Mouse (Mus musculus) cerebellum, postnatal 14 days (tissue): Measurements from ENCODE around the gene Hdac11.

Experiments used
- DNase-seq, 2 experiments: peaks; one replicate each; pipeline ENCODE4 v3.0.0; 2021; ENCODE audit warnings: mixed read lengths in 2 of 2

Gene Hdac11

DNA sequence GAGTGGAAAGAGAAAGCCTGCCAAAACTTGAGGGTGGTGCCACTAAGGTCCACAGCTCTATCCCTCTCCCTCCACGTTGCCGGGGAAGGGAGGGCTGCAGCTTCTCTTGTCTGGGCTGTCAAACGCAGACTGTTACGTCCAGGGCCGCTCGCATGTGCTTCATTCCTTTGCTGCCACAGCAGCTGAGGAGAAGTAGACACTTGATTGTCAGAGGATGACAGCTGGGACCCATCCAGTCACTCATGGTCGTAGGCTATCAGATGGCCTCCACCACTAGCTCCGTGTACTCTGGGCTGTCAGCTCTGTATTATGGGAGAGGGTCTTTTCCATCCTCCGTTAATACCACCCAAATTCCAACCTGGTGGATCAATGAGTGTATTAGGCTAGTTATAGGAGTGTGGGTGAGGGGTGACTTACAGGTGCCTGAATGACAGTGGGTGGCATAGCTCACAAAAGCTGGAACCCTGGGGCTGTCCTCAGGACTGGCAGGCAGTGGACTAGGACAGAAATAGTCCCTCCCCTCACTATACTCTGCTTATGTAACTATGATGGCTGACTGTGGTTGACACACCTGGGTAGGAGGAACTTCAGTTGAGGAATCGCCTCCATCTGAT is 19.0 kb upstream of the Hdac11 start:
- no peak for DNase-seq

DNA sequence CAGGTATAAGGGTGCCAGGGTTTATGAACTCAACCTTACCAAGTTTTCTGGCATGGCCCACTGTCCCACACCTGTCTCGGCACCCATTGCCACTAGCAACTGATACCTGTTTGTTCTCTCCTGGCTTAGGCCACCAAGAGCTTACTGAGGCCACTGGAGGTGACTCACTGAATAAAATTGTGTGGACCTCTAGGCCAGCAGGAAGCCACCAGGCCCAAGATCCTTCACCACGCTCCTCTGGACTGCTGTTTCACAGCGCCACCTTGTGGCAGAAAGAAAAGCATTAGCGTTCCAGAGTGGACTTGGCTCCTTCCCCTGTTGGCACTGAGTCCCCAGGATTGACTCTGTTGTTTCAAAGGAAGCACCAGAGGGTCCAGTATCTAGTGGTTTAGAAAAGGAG is 16.6 kb upstream of the Hdac11 start:
- DNase-seq, result peak; percentile 83 to 89

- no peak for DNase-seq
Observed at GRCm38 (mm10) chr6:91145056-91145455, 11.4 kb upstream of the Hdac11 start.

DNA sequence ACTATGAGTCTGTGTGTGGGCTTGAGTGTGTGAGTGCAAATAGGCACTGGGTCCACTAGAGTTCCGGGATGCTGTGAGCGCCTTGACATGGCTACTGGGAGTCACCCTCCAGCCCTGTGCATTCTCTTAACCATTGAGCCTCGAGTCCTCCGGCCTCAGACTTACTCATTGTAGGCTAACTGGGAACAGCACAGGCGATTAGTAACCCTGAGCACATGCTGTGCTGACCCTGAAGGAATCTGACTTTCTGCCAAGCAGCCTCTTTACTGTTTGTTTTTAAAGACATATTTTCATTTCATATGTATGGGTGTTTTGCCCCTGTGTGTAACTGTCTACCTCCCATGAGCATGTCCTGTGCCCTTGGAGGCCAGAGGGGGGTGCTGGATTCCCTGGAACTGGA is 10.9 kb upstream of the Hdac11 start:
- no peak for DNase-seq

- DNase-seq, result peak in 1 of 2 experiments; percentile 40
Observed at GRCm38 (mm10) chr6:91146443-91147151, 9.9 kb upstream of the Hdac11 start.

DNA sequence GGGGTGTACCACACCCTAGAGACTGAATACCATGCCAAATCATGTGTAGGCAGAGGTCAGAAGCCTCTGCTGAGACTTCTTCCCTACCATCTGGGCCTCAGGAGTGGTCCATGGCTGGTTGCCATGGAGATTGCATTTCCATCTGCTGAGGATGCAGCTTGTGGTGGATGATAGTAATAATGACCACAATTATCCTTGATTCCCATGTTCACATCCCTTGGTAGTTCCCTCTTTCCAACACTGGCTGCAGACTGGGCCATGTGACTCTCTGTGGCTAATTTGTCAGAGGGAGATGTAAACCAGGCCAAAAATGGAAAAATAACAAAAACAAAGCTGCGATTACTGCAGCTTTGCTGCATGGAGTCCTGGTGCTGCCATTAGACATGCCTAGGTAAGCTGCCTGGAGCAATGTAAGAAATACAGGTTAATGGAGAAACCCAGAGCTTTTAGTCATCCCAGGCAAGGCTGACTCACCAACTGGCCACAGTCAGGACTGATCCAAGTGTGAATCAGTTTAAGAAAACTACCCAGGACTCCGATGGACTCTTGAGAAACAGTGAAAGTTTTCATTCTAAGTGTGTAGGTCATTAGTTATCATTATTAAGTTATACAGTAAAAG is 9.2 kb upstream of the Hdac11 start:
- DNase-seq, result peak; percentile 85 to 86

DNA sequence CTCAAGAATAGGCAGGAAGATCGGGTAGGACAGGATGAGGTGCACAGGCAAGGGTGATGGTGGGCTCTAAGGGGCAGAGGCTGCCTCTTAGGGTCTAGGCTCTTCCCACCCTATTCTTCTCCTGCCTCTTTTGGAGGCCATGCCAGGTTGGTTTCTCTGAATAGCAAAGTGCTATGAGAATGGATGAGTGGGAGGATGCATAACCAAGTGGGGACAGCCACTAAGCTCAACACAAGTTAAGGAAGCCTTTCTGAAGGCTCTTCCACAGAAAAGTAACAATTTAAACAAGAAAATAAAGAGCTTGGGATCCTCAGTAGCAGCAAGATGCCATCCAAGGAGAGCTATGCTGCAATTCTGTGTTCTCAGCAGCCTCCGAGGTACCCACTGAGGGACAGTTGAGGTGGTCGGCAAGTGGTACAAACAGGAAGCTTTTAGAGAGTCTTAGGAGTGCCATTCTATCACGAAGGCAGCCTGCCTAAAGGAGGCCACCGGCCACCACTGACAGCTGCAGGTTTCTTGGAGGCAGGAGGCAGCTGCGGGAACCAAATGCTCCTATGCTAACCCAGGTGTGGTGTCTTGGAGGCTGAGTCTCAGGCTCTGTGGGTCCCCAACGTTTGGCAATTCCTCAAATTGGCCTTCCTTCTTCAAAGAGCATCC is 3.4 kb upstream of the Hdac11 start:
- peak; percentile 13 to 76 for DNase-seq

- DNase-seq, result peak; percentile 81 to 87
Observed at GRCm38 (mm10) chr6:91153549-91154064, 2.9 kb upstream of the Hdac11 start.

DNA sequence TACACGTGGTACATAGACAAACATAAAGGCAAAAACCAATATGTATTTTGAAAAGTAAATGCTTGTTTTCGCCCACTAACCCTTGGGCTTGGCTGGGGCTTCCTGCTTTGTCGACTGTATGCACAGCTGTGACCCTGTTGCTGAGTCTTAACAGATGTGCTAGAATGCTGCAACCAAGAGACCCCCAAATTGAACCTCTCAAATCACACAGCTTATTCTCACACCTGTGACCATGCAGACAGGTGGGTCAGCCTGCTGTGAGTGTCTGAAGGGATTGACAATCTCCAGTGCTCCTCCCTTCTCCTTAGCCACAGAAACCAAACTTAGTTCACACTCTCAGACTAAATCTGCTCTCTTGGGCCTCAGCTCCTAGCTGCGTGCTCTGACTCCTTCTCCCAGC is 1.8 kb upstream of the Hdac11 start:
- DNase-seq, result no peak

- DNase-seq, result peak in 1 of 2 experiments; percentile 57
Observed at GRCm38 (mm10) chr6:91155286-91155685, 1.2 kb upstream of the Hdac11 start.

DNA sequence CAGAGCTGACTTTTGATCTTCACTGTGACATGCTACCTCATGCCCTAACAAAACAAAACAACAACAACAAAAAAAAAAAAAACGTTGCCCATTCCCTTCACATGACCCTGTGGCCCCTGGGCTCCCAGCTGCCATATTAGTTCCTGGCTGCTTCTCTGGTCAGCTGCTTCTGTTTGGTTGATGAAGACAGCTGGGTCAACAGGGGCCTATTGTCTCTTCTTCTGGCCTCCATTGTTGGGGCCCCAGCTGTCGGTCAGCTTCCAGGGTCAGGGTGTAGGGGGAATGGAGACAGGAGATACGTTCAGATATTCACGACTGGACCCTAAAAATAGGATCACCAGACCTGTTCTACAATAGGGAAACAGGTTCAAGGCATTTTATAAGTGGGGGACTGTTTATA is 403 bp upstream of the Hdac11 start:
- peak in 1 of 2 experiments; percentile 17 for DNase-seq

DNA sequence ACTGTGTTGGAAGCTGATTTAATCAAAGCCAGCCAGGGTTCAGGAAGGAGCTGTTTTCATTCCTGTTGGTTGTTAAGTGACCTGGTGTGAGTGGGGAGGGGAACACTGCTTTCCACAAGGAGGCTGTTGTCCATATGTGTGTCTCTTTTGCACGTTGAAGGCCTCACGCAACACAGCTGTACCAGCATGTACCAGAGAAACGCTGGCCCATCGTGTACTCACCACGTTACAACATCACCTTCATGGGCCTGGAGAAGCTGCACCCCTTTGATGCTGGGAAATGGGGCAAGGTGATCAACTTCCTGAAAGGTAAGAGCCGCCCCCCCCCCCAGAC is 739 bp downstream of the Hdac11 start:
- no peak for DNase-seq

DNA sequence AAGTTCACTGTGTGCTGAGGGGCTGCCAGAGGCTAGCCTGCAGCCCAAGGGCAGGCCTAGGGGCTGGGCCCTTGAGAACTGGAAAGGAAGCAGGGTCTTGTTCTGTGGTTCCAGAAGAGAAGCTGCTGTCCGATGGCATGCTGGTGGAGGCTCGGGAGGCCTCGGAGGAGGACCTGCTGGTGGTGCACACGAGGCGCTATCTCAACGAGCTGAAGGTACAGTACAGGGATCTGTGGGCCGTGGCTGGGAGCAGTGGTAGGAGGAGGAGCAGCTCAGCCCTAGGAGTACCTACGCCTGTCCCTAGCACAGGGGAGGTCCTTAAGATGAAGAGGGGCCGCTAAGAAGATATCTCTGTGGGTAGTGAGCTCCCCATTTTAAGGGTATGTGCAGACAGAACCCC is 2.6 kb downstream of the Hdac11 start:
- DNase-seq, result peak in 1 of 2 experiments; percentile 24

DNA sequence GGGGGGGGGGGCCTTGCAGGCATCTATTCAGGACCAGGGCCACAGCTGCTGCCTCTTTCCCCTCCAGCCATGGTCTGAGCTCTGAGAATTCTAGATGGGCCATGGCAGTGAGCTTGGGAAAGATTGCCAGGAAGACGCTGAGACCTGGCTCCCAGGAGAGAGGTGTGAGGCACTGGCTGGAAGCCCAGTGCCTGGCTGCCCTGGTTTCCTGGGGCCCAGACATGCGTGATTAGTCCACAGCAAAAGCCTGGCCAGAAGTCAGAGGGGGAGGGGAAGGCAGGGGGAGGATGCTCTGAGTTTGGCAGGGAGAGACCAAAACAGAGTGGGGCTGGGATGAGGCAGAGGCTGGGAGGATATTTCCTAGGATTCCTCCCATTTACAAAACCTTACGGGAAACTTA is 3.9 kb downstream of the Hdac11 start:
- DNase-seq, result peak; percentile 97 to 98

- peak; percentile 49 to 51 for DNase-seq
Observed at GRCm38 (mm10) chr6:91160976-91161375, 4.5 kb downstream of the Hdac11 start.

DNA sequence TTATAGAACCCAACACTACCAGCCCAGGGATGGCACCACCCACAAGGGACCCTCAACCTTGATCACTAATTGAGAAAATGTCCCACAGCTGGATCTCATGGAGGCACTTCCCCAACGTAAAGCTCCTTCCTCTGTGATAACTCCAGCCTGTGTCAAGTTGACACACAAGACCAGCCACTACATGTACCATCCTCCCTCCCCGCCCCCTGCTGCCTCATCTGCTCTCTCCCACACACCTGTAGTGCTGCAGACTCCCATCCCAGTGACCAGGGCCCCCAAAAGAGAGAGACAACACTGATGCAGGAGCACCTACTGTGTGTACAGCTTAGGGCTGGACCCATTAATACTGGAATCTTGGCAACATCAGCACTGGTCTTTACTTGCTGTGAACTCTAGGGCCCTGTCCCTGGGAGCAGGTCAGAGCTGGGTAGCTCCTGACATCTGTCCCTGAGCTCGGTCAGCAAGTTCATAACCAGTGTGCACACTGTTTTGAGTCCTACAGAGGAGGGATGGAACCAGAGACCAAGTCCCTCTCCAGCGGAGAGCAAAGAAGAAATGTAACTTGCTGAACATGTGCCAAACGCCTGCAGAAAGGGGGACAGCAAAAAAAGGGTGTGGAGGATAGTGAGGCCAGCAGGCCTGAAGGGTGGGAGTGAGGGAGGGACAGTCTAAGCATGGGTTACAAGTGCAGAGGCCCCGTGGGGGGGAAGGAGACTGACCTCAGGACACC is 5.2 kb downstream of the Hdac11 start:
- peak in 1 of 2 experiments; percentile 41 for DNase-seq

DNA sequence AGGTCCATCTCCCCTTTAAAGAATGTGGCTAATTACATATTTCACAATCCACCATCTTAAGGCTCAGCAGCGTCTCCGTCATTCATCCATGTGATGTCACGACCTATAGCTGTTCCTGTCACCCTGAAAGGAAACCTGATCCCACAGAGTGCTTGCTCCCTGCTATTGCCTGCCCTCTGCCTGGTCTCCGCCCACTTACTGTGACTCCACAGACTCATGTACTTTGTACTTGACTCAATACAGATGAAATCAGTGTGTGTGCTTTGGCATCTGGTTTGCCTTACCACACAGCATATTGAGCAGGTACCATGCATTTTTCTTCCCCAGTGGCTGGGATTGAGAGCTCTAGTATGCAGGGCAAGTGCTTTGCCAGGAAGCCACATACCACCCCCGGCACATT is 5.8 kb downstream of the Hdac11 start:
- DNase-seq, result no peak

DNA sequence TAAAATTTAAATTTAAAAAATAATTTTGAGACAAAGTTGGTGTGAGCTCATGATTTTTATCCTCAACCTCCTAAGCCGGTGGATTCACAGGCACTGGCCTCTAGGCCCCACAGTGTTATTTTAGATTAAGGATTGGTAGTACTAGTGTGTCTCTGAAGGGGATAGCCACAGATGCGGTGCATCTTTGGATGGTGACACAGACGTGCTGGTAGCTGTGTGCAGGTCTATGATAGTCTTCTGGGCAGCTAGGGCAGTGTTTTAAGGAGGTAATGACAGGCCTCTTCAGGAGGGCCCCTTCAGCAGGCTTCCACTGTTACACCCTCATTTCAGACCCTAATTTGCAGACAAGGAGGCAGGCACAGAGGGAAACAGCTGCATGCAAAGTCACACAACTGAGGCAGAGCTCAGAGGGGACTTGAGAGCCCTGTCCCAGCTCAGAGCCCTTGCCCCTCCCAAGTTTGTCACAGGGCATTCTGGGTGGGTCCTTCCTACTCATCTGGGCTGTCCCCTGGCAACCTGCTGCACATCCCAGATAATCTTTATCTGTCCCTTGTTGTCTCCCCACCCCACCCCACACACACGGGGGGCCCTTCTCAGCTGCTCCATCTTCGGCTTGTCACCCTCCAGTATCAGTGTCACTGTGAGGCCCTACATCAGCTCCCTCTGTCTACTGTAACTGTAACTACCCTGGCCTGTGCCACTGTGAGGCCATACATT is 6.9 kb downstream of the Hdac11 start:
- DNase-seq, result peak in 1 of 2 experiments; percentile 7

DNA sequence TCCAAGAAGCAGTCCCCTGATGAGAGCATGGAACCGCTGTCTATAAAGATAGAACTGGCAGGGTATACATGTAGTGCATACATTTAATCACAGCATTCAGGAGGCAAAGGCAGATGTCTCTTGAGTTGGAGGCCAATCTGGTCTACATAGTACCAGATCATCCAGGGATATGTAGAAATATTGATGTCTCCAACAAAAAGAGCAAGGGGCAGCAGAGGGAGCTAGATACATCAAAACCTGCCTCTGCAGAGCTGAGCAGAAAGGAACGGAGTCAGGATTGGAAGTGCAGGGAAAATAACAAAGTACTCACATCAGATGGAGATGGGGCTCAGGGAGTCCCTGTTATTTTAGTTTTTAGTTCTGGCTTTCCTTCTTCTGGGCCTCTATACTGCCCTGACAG is 8.1 kb downstream of the Hdac11 start:
- no peak for DNase-seq

GRCm38 (mm10) chr6:91165210-91165609 is 8.7 kb downstream of the Hdac11 start:
- peak; percentile 91 to 92 for DNase-seq

DNA sequence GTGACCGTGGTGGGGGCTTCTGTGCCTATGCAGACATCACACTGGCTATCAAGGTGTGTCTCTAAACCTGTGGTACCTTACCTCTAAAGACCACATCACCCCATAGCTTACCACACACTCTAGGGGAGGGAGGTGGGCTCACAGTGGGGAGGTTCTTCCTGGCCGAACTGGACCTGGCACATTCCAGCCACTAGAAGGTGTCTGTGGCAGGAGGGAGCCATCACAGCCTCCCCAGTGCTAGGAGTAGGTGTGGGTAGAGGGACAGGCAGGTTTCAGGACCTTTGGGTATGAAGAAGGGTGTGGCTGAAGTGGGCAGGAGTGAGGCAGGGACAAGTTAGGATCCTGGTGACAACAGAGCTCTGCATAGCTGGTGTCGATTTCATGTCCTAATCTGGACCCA is 11.4 kb downstream of the Hdac11 start:
- DNase-seq, result no peak

DNA sequence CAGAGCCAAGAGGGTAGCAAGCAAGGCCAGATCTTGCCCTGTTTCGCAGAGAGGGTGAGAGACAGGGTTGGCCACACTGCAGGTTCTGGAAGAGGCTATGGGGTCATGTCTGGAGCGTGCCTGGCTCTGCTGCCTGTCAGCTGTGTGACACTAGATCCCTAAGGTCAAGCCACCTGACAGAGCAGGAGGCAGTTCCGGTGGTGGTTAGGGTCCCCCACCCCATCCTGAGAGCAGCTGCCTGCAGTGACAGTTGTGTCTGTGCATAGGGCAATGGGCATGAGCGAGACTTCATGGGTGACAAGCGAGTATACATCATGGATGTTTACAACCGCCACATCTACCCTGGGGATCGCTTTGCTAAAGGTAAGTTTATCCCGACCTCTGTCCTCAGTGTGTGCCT is 12.7 kb downstream of the Hdac11 start:
- DNase-seq, result no peak
